In genomic region chr8:126460274-126460673, GRCm38 (mm10) we compare ENCODE assay signal across 9 mouse cellular contexts. TPM values are rescaled to one million over a fixed set of nuclear protein-coding genes. Genes with fewer than 3 reads are reported as not detected.
DNase-seq lines count a peak whose midpoint lies in the region; ATAC-seq and TF ChIP-seq lines count a peak whose summit lies in the region.
"Had no signal": no experiment of that assay in that cellular context is flagged by ENCODE, and none has a peak within 500 bp of the region (broad histone marks: within the 10 kb centered on the region; RNA-seq: fewer than 3 reads in every experiment).

No protein-coding gene starts in this region.

- dilution Hi-C loops in CH12.LX (cut with MboI; ENCODE audit: extremely low pct_ligation_motif_present, extremely low pct_unique_long_range_greater_than_20kb, low sequenced_read_pairs): no loop called here

- no peak overlapping the region for H3K9ac ChIP-seq in kidney, embryonic 14.5 days (ENCODE audit: low read depth, low read length)
- H3K9ac ChIP-seq in CH12.LX (ENCODE audit: insufficient read depth, low read depth): no peak overlapping the region
- H3K9ac ChIP-seq in embryonic facial prominence, embryonic 11.5 days (replicated peaks; ENCODE audit: low read length): no peak overlapping the region
- H3K9ac ChIP-seq in lung, embryonic 14.5 days: no peak overlapping the region
- H3K9ac ChIP-seq: liver, embryonic 15.5 days had no signal

- H3K4me3 ChIP-seq in kidney, embryonic 14.5 days (ENCODE audit: low read length): no peak overlapping the region
- H3K4me3 ChIP-seq in CH12.LX (replicated peaks in 1 of 3; ENCODE audit: low read depth in 2 of 3, low read length in 2 of 3, poor library complexity in 1 of 3): no peak overlapping the region
- no peak overlapping the region for H3K4me3 ChIP-seq in embryonic facial prominence, embryonic 11.5 days (ENCODE audit: low read depth, low read length)
- H3K4me3 ChIP-seq in lung, embryonic 14.5 days (ENCODE audit: low read depth, low read length): no peak overlapping the region
- H3K4me3 ChIP-seq: liver, embryonic 15.5 days had no signal

- no peaks in the 10 kb centered on the region for H3K9me3 ChIP-seq in kidney, embryonic 14.5 days (ENCODE audit: control insufficient read depth, low read length)
- no peaks in the 10 kb centered on the region for H3K9me3 ChIP-seq in CH12.LX (replicated peaks; ENCODE audit: low read length)
- H3K9me3 ChIP-seq in embryonic facial prominence, embryonic 11.5 days (replicated peaks; ENCODE audit: control insufficient read depth, low read length): no peaks in the 10 kb centered on the region
- H3K9me3 ChIP-seq in lung, embryonic 14.5 days (ENCODE audit: low read depth, low read length): no peaks in the 10 kb centered on the region
- H3K9me3 ChIP-seq: liver, embryonic 15.5 days had no signal

- in situ Hi-C loops in CH12.LX (cut with MboI; ENCODE audit: low pct_ligation_motif_present, low pct_unique_long_range_greater_than_20kb, low sequenced_read_pairs): no loop called here

- DNase-seq in kidney, adult 18-20 months: peak; percentile 64
- DNase-seq in CH12.LX (ENCODE audit: extremely low read depth) (peak; percentile 31), NIH3T3 (ENCODE audit: low read depth) (peak; percentile 45), adipocyte (ENCODE audit: low spot score) (no peak)
- DNase-seq in embryonic facial prominence, embryonic 11.5 days (ENCODE audit: low spot score): peak; percentile 26
- DNase-seq in lung, embryonic 14.5 days: peak; percentile 44
- DNase-seq in testis, postnatal 10 days (ENCODE audit: low spot score): peak; percentile 77

- H3K27me3 ChIP-seq in kidney, embryonic 14.5 days (ENCODE audit: control insufficient read depth, insufficient read depth, low read length): no peaks in the 10 kb centered on the region
- no peaks in the 10 kb centered on the region for H3K27me3 ChIP-seq in CH12.LX (replicated peaks)
- H3K27me3 ChIP-seq in embryonic facial prominence, embryonic 11.5 days (ENCODE audit: control insufficient read depth, insufficient read depth, low read length): no peaks in the 10 kb centered on the region
- no peaks in the 10 kb centered on the region for H3K27me3 ChIP-seq in lung, embryonic 14.5 days (ENCODE audit: insufficient read depth, low read length)
- H3K27me3 ChIP-seq: liver, embryonic 15.5 days had no signal

- TF ChIP-seq POLR2A in CH12.LX (IDR thresholded peaks at IDR 0.05; ENCODE audit: low read depth, low read length): no peak

- no peak overlapping the region for H3K4me2 ChIP-seq in kidney, embryonic 14.5 days (replicated peaks; ENCODE audit: low read depth, low read length)
- no peak overlapping the region for H3K4me2 ChIP-seq in CH12.LX (ENCODE audit: insufficient read depth, low read depth, poor library complexity, severe bottlenecking)
- no peak overlapping the region for H3K4me2 ChIP-seq in embryonic facial prominence, embryonic 11.5 days (ENCODE audit: low read depth, low read length)
- no peak overlapping the region for H3K4me2 ChIP-seq in lung, embryonic 14.5 days
- H3K4me2 ChIP-seq: liver, embryonic 15.5 days had no signal

- no peaks in the 10 kb centered on the region for H3K79me2 ChIP-seq in CH12.LX (replicated peaks; ENCODE audit: control insufficient read depth, extremely low read depth, insufficient read depth, poor library complexity, severe bottlenecking)

- 64% methylated on average over 3 of the region's 3 CpGs for WGBS in kidney, embryonic 14.5 days
- 59% methylated on average over 3 of the region's 3 CpGs for WGBS in embryonic facial prominence, embryonic 11.5 days
- WGBS in lung, embryonic 14.5 days: 53% methylated on average over 3 of the region's 3 CpGs

- no peak overlapping the region for H3K27ac ChIP-seq in kidney, embryonic 14.5 days (ENCODE audit: low read depth, low read length)
- no peak overlapping the region for H3K27ac ChIP-seq in CH12.LX (ENCODE audit: insufficient read depth, low read depth)
- H3K27ac ChIP-seq in embryonic facial prominence, embryonic 11.5 days (replicated peaks; ENCODE audit: low read depth, low read length): no peak overlapping the region
- no peak overlapping the region for H3K27ac ChIP-seq in lung, embryonic 14.5 days (ENCODE audit: low read depth)
- H3K27ac ChIP-seq: liver, embryonic 15.5 days had no signal

- peak in 1 of 2 experiments; percentile 67 for TF ChIP-seq CTCF in CH12.LX (conservative IDR thresholded peaks at IDR 0.05 in 1 of 2, IDR thresholded peaks at IDR 0.05 in 1 of 2; ENCODE audit: low read depth in 2 of 2, low read length in 2 of 2)
- TF ChIP-seq CTCF in lung, embryonic 14.5 days (IDR thresholded peaks at IDR 0.05; ENCODE audit: low read depth): peak; percentile 70

- no peak for ATAC-seq in kidney, embryonic 14.5 days (ENCODE audit: low FRiP score, low TSS enrichment)
- ATAC-seq in embryonic facial prominence, embryonic 11.5 days (replicated peaks; ENCODE audit: insufficient number of reproducible peaks, low FRiP score, low TSS enrichment, low read depth): no peak
- ATAC-seq in lung, embryonic 14.5 days (ENCODE audit: insufficient read depth): no peak

- peak; percentile 6 for TF ChIP-seq RAD21 in CH12.LX (IDR thresholded peaks at IDR 0.05; ENCODE audit: low read depth, low read length)

- TF ChIP-seq EP300 in CH12.LX (IDR thresholded peaks at IDR 0.05; ENCODE audit: low read length): no peak

- H3K36me3 ChIP-seq in kidney, embryonic 14.5 days (ENCODE audit: control insufficient read depth, insufficient read depth, low read length): peaks cover 57% of the 10 kb centered on the region
- H3K36me3 ChIP-seq in CH12.LX (replicated peaks in 1 of 2; ENCODE audit: control insufficient read depth in 1 of 2, insufficient read depth in 1 of 2, low read length in 1 of 2): peaks cover 63 to 91% of the 10 kb centered on the region in 2 experiments
- no peaks in the 10 kb centered on the region; the same call in 1 of the 2 replicates for H3K36me3 ChIP-seq in embryonic facial prominence, embryonic 11.5 days (replicated peaks; ENCODE audit: control insufficient read depth, insufficient read depth, low read depth, low read length)
- H3K36me3 ChIP-seq in lung, embryonic 14.5 days (ENCODE audit: insufficient read depth): peaks cover 61% of the 10 kb centered on the region

- H3K4me1 ChIP-seq in kidney, embryonic 14.5 days (ENCODE audit: control insufficient read depth, insufficient read depth, low read length): no peaks in the 10 kb centered on the region
- H3K4me1 ChIP-seq in CH12.LX (ENCODE audit: control insufficient read depth in 1 of 2, insufficient read depth in 2 of 2): peaks cover 0 to 13% of the 10 kb centered on the region in 2 experiments; a peak in 1 of 4 replicates
- H3K4me1 ChIP-seq in embryonic facial prominence, embryonic 11.5 days (ENCODE audit: control insufficient read depth, insufficient read depth, low read length): no peaks in the 10 kb centered on the region
- H3K4me1 ChIP-seq in lung, embryonic 14.5 days (ENCODE audit: insufficient read depth): no peaks in the 10 kb centered on the region

TF ChIP-seq in CH12.LX, 34 proteins besides CTCF, POLR2A, EP300 and RAD21:
- TF ChIP-seq SMC3 (IDR thresholded peaks at IDR 0.05; ENCODE audit: low read depth, low read length) (peak; percentile 58), ZKSCAN1 (IDR thresholded peaks at IDR 0.05; ENCODE audit: borderline replicate concordance, low read depth, low read length) (no peak)
TF ChIP-seq in CH12.LX: peak in this region for 1.

RNA-seq across cellular contexts. Expression of gene Tarbp1, which starts 14.6 kb away (rescaled TPM):
- polyA plus RNA-seq in kidney, embryonic 14.5 days (2014; fragmentation: Nextera tagmentation; extraction: Ambion mirVana): 3.3 and 6.3 TPM in 2 replicates
- 10.4 and 11.5 TPM in 2 replicates for total RNA-seq in CH12.LX (2012; rRNA removed)
- 10.2 and 10.3 TPM in 2 replicates for total RNA-seq in CH12.LX (2014; rRNA removed)
- 9.7 and 10.7 TPM in 2 replicates for polyA plus RNA-seq in CH12.LX (2012; ENCODE audit: insufficient read length, low read depth)
- polyA plus RNA-seq in embryonic facial prominence, embryonic 11.5 days (2014; fragmentation: Nextera tagmentation; extraction: Ambion mirVana): 2.6 and 3.4 TPM in 2 replicates
- polyA plus RNA-seq in lung, embryonic 14.5 days (2014; fragmentation: Nextera tagmentation; extraction: Ambion mirVana): 5.0 TPM in 2 replicates

RNA-seq across cellular contexts. Expression of gene Coa6, which starts 38.0 kb away (rescaled TPM):
- 57.7 and 68.6 TPM in 2 replicates for polyA plus RNA-seq in kidney, embryonic 14.5 days (2014; fragmentation: Nextera tagmentation; extraction: Ambion mirVana)
- total RNA-seq in CH12.LX (2012; rRNA removed) (29.1 and 29.8 TPM in 2 replicates), CH12.LX (2014; rRNA removed) (30.3 and 36.5 TPM in 2 replicates)
- 26.1 and 26.6 TPM in 2 replicates for polyA plus RNA-seq in CH12.LX (2012; ENCODE audit: insufficient read length, low read depth)
- 47.8 and 56.5 TPM in 2 replicates for polyA plus RNA-seq in embryonic facial prominence, embryonic 11.5 days (2014; fragmentation: Nextera tagmentation; extraction: Ambion mirVana)
- 47.7 and 51.4 TPM in 2 replicates for polyA plus RNA-seq in lung, embryonic 14.5 days (2014; fragmentation: Nextera tagmentation; extraction: Ambion mirVana)
